Comparison of ENCODE assay signal across 32 mouse cellular contexts in the genomic region with DNA sequence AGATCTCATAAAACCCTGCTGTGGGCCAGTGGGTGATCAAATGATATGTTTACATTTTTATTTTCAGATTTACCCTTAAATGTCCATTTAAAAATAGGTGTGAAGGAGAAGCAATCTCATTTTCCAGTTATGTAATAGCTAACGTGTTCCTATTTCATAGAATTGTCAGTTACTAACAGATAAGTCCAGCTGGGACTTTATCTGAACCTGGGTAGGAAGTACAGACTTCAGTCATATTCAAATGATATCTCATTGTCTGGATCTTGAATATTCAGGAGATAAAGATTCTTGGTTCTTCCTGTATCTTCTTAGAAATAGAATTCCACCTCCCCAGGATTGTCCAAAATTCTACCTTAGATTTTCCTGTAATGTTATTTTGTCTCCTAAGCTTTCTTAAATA. TPM values are rescaled to one million over a fixed set of nuclear protein-coding genes. Genes with fewer than 3 reads are reported as not detected.
"Had no signal": no experiment of that assay in that cellular context is flagged by ENCODE, and none has a peak within 500 bp of the region (broad histone marks: within the 10 kb centered on the region; RNA-seq: fewer than 3 reads in every experiment).

No protein-coding gene starts in this region.

- H3K27me3 ChIP-seq: limb, embryonic 12.5 days had no signal

- H3K9me3 ChIP-seq: limb, embryonic 10.5 days; limb, embryonic 12.5 days; limb, embryonic 13.5 days; limb, embryonic 15.5 days; liver, embryonic 12.5 days; liver, embryonic 13.5 days; liver, embryonic 15.5 days; lung, embryonic 15.5 days; megakaryocyte, embryonic 14.5 days; midbrain, embryonic 10.5 days; midbrain, embryonic 12.5 days; midbrain, embryonic 13.5 days; midbrain, embryonic 15.5 days; neural tube, embryonic 12.5 days had no signal

- H3K4me2 ChIP-seq: limb, embryonic 12.5 days; limb, embryonic 13.5 days; limb, embryonic 15.5 days; liver, embryonic 11.5 days; liver, embryonic 12.5 days; liver, embryonic 13.5 days; liver, embryonic 15.5 days; lung, embryonic 14.5 days; lung, embryonic 15.5 days; midbrain, embryonic 12.5 days; midbrain, embryonic 13.5 days; midbrain, embryonic 15.5 days; neural tube, embryonic 12.5 days had no signal

- H3K36me3 ChIP-seq: limb, embryonic 10.5 days; limb, embryonic 12.5 days; limb, embryonic 13.5 days; limb, embryonic 15.5 days; liver, embryonic 12.5 days; liver, embryonic 13.5 days; liver, embryonic 15.5 days; lung, embryonic 15.5 days; midbrain, embryonic 10.5 days; midbrain, embryonic 12.5 days; midbrain, embryonic 13.5 days; midbrain, embryonic 15.5 days; neural tube, embryonic 12.5 days had no signal

- H3K4me3 ChIP-seq: left cerebral cortex, adult 2 months; limb, embryonic 10.5 days; limb, embryonic 12.5 days; limb, embryonic 13.5 days; limb, embryonic 15.5 days; liver, embryonic 12.5 days; liver, embryonic 13.5 days; liver, embryonic 15.5 days; lung, embryonic 15.5 days; megakaryocyte, embryonic 14.5 days; midbrain, embryonic 10.5 days; midbrain, embryonic 12.5 days; midbrain, embryonic 13.5 days; midbrain, embryonic 15.5 days; myocyte; neural tube, embryonic 12.5 days had no signal

- H3K9ac ChIP-seq: limb, embryonic 12.5 days; limb, embryonic 13.5 days; limb, embryonic 15.5 days; liver, embryonic 12.5 days; liver, embryonic 13.5 days; liver, embryonic 14.5 days; liver, embryonic 15.5 days; liver, postnatal 0 days; lung, embryonic 14.5 days; lung, embryonic 15.5 days; midbrain, embryonic 12.5 days; midbrain, embryonic 13.5 days; midbrain, embryonic 15.5 days; neural tube, embryonic 12.5 days had no signal

- ATAC-seq: liver, embryonic 12.5 days; liver, postnatal 0 days; lung, postnatal 0 days; midbrain, embryonic 13.5 days; midbrain, embryonic 15.5 days had no signal

- DNase-seq: left cerebral cortex, postnatal 4 days; liver; liver, embryonic 13.5 days; liver, postnatal 0 days; lung, adult 18-20 months; lung, adult 2 months; lung, embryonic 14.5 days; lung, postnatal 10 days; lung, postnatal 14 days; lung, postnatal 4 days; midbrain, embryonic 14.5 days had no signal

- H3K27ac ChIP-seq: left cerebral cortex, adult 2 months; limb, embryonic 12.5 days; limb, embryonic 13.5 days; limb, embryonic 15.5 days; liver, embryonic 12.5 days; liver, embryonic 13.5 days; liver, embryonic 14.5 days; liver, embryonic 15.5 days; lung, embryonic 15.5 days; macrophage; midbrain, embryonic 10.5 days; midbrain, embryonic 12.5 days; midbrain, embryonic 13.5 days; midbrain, embryonic 15.5 days; neural tube, embryonic 12.5 days had no signal

- H3K4me1 ChIP-seq: liver, embryonic 15.5 days had no signal

RNA-seq across cellular contexts. Expression of a gene that starts 5.6 kb away (rescaled TPM):
- total RNA-seq: megakaryocyte-erythroid progenitor cell, adult 5-6 weeks; monocyte, adult 5-6 weeks had no signal
- polyA plus RNA-seq: macrophage had no signal
